Mouse (Mus musculus): ENCODE results near the gene Ssh3.

Ssh3 gene

DNA sequence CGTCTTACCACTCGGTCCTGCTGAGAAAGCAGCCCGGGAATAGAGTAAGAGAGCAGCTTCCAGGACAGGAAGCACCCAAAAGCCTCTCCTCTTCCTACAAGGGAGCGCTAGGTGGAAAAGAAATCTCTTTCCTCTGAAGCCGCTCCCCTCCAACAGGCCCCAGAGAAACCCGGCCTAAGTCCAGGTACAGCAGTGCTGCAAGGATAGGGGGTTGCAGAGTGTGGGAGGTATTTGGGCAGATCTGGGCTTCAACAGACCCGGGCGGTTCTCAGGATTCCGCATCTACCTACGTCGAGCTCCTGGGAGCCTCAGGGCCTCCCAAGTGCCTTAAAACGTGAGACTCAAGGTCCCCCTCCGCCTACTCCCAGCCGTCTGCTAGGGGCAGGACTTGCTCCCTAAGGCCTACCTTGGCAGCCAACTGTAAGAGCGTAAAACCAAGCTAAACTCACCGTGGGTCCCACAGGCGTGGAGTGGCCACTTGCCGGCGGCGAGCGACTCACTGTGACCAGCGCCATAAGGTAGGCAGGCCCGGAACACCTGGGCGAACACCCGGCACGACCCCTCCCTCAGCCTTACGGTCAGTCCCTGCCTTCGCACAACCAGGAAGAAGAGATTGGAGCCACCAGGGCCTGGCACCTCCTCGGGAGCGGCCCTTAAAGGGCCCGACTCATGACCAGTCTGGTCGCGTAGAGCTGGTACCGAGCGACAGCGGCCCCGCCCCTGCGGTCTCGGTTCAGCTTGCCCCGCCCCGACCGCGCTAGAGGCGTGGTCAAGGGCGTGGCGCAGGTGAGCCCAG lies at the start of gene Ssh3:
TSS of gene Ssh3 (minus strand) at position 615 of the 796 bp plus-strand sequence.
- DNase-seq (ENCODE audit: low spot score) = peak; percentile 65

DNA sequence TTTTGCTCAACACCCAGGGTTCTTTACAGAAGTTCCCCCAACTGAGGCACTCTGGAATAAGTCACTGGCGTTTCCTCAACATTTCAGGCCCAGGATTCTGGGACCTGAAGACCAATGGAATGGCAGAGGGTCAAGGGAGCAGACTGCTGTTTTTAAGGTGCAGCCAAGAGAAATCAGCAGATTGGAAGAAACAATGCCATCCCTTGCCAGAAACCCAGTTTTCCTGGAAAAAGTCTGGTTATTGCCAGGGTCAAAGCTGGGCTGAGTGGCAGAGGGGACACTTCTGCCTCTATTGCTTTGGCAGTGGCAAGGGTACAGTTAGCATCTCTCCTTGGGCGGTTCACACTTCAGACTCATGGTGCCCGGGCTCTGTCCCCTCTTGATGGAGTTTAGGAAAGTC lies 48.2 kb upstream of the Ssh3 start:
- DNase-seq (ENCODE audit: low spot score) = no peak

GRCm38 (mm10) chr19:4315223-4315944 lies 46.4 kb upstream of the Ssh3 start:
- DNase-seq (ENCODE audit: low spot score) = no peak

- peak; percentile 46 for DNase-seq (ENCODE audit: low spot score)
These were observed 40.8 kb upstream of the Ssh3 start for GRCm38 (mm10) chr19:4309776-4310185.

DNA sequence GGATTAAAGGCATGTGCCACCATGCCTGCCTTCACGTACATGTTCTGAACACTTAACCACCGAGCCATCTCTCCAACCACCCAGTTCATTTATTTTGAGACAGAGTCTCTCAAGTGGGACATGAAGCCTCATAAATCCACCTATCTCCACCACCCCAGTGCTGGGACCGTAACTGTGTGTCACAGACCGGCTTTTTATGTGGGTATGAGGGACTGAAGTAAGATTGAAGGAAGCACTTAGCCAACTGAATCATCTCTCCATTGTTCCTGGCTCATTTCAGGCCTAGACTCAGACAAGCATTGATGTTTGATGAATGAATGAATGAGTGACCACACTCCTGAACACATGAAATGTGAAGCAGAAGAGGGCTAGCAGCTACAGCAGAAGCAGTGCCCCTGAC lies 40.3 kb upstream of the Ssh3 start:
- DNase-seq (ENCODE audit: low spot score) = no peak

DNA sequence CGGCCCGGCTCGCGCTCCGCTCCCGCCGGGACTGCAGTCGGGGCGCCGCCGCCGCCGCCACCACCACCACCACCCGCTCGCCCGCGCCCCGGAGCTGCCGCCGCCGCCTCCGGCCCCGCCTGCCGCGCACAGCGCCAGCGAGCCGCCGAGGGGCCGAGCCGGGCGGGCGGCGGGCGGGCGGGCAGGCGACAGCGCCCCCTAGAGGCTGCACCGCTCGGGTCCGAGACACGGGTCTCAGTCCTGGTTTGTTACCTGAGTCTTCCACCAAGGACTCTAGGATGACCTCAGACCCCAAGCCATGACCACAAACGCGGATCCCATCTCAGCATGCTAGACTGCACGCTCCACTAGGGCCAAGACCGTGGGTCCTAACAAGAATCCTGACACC lies 37.2 kb upstream of the Ssh3 start, which contains the start of gene Grk2:
TSS of gene Grk2 (minus strand) at position 33 of the 388 bp plus-strand sequence.
- peak; percentile 81 for DNase-seq (ENCODE audit: low spot score)

DNA sequence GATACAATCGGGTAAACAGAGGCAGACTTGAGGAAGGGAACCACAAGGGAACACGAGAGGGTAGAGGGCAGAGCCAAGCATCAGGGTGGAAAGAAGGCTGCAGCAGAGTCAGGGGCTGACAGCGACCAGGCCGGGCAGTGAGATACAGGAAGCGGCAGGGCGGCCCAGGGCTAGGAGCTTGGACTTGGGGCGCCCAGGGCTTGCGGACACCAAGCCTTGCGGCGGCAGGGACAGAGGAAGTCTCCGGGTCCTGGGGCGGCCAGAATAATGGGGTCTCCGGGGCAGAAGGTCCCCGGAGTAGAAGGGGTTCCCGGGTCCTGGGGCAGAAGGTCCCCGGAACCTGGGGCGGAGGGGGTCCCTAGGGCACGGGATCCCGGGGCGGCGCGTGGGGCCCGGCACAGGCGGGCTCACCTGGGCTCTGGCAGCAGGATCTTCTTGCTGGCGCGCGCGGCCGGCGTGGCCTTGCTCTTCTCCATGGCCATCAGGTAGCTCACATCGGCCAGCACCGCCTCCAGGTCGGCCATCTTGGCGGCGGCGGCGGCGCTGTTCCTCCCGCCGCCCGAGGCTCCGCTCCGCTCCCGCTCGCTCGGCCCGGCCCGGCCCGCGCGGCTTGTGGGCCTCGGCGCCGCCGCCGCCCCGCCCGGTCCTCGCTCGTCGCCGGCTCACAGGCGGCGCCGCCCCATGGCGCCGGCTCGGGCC lies 36.7 kb upstream of the Ssh3 start:
- peak; percentile 71 for DNase-seq (ENCODE audit: low spot score)

- no peak for DNase-seq (ENCODE audit: low spot score)
These were observed 35.9 kb upstream of the Ssh3 start for GRCm38 (mm10) chr19:4304871-4305321.

DNA sequence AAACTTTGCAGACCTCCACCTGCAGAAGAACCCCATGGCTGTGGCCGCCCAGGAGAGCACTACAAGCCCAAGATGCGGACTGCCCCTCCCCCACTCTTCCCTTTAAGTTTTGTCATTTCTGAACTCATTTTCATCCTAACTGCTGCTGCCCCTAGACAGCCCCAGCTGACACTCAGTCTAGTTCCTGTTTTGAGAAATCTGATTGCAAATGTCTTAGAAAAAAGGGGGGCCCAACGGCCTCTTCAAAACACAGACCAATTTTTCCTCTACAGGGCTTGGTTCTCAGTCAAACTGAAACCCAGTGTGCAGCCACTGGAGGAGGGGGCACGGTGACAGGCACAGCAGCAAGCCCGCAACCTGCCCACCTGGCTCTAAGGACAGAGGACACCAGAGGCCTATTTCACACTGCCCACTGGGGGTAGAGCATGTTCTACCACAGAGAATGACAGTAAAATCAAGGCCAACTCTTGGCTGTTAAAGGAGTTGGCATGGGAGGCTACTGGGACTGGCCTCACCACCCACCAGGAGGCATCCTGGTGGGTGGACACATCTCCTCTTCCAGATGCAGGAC lies 35.4 kb upstream of the Ssh3 start:
- DNase-seq (ENCODE audit: low spot score) = no peak

DNA sequence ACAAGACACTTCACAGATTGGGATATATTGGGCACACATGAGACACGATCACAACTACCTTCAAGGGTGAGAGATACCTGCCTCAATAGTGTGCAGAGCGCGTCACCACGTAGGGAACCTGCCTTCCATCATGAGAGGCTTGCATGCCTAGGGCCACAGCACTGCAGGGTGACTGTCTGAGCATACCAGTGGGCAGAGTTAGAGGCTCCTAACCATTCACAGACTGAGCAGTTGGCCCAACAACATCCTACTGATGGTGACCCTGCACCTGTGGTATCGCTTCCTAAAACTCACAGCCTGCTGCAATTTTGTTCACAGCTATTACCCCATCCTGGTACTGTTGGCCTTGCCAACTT lies 34.6 kb upstream of the Ssh3 start:
- no peak for DNase-seq (ENCODE audit: low spot score)

GRCm38 (mm10) chr19:4302936-4303639 lies 34.1 kb upstream of the Ssh3 start:
- DNase-seq (ENCODE audit: low spot score) = no peak

GRCm38 (mm10) chr19:4301735-4302651 lies 33.0 kb upstream of the Ssh3 start:
- DNase-seq (ENCODE audit: low spot score) = no peak

GRCm38 (mm10) chr19:4300852-4301734 lies 32.1 kb upstream of the Ssh3 start:
- DNase-seq (ENCODE audit: low spot score) = no peak

DNA sequence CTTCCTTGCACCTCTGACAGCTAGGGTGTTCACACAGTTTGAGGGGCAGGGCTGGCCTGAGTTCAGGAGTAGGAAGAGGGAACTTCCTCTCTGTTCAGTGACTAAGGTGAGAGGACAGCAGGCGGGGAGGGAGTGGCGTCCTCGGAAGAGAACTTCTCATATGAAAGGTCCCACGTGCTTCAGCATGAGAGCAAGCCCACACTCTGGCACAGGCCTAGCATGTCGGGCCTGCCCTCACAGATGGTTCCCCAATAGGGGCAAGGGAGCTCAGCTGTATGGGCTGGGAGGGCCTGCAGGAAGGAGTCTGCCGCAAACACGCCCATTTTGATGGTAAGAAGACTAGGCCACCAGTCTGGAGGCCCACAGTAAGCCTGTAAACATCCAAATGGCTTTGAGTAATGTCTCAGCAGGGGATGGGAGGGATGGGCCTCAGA lies 31.3 kb upstream of the Ssh3 start:
- DNase-seq (ENCODE audit: low spot score) = no peak

DNA sequence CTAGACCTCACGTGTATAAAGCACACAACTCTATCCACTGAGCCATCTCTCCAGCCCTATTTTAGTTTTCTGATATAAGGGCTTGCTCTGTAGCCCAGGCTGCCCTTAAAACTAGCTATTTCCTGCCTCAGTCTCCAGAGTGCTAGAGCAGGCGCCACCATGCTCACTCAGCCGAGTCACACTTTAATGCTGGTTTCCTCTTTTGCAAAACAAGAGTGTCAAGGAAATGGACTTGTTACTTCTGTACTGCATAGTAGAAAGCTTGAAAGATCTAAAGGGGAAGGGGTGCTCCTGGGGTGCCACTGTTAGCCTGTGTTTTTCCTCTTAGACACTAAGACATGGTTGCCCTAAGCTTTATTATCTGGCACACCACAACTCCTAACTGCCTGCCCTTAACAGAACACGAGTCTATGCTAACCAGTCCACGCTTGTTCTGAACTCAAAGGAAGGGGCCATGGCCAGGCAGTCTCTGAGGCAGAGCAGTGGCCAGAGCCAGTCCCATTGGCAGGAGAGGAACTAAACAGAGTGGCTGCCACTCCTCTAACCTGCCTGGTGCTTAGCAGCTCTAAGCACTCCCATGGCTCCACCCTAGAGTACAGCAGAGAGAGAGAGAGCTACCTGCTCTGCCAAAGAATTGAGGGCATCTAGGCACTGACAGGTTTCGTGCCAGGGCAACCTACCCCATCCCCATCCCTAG lies 30.7 kb upstream of the Ssh3 start:
- no peak for DNase-seq (ENCODE audit: low spot score)

DNA sequence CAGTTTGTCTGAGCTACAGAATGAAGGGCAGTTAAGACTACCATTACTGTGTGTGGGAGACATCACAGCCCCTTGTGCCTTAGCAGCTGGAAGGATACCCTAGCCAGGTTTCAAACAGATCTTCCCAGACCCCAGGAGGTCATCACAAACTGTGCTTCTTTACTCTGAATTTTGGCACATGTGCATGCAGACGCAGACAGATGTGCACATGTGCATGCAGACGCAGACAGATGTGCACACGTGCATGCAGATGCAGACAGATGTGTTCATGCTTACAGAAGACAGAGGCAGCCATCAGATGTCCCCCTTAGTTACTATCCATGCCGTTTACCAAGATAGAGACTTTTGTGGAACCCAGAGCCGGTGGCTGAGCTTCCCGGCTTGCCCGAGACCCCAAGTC lies 30.1 kb upstream of the Ssh3 start:
- DNase-seq (ENCODE audit: low spot score) = no peak

GRCm38 (mm10) chr19:4298322-4299121 lies 29.5 kb upstream of the Ssh3 start:
- no peak for DNase-seq (ENCODE audit: low spot score)

DNA sequence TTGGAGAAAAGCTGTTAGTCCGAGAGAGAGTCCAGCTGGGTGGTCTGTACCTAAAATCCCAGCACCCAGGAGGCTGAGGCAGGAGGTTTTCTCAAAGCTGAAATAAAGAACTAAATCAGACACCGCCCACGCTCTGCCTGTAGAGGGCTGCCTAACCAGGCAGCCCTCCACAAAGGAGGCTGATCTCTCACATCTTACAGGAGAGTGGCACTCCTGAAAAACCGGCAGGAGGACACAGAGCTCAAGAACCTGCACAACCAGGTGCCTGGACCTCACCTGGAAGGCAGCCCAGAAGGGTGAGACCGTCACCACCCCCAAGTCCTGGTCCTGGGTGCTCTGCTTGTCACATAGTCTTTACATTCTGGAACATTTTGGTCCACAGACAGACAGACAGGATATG lies 28.9 kb upstream of the Ssh3 start:
- no peak for DNase-seq (ENCODE audit: low spot score)
